Mouse (Mus musculus): ENCODE results near the gene Gtf3c1.

The Gtf3c1 gene

DNA sequence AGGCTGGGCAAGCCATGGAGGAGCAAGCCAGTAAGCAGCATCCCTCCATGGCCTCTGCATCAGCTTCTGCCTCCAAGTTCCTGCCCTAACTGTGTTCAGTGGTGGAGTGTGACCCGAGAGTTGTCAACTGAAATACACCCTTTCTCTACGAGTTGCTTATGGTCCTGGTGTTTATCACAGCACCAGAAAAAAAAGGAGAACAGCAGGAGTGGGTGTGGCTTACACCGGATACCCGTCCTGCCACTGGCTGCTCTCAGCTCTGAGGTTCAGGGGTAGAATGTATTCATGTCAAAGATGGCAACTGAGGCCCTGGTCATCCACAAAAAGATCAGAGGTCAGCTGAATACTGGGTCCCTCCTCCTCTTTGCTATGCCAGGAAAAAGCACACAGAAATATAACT, 87.5 kb downstream of the Gtf3c1 start:
- DNase-seq (ENCODE audit: low read depth, low spot score) = no peak

DNA sequence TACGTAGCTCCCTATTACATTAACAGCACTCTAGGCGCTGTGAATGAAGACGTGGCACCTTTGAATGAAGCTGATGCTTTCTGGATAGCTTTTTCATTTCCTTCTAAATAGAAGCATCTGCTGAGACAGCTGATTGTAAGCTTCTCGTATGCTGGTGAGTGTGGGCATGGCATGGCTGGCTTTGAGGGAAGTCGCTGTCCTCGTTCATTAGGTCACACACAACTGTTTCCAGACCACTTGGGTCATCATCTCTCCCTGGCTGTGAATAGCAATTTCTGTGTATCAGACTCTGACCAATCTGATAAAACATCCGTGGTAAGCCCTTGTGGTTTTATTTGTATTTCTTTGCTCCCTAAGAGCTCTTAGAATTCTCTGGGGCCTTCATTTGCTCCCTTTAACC, 89.6 kb downstream of the Gtf3c1 start:
- DNase-seq (ENCODE audit: low read depth, low spot score) = no peak

DNA sequence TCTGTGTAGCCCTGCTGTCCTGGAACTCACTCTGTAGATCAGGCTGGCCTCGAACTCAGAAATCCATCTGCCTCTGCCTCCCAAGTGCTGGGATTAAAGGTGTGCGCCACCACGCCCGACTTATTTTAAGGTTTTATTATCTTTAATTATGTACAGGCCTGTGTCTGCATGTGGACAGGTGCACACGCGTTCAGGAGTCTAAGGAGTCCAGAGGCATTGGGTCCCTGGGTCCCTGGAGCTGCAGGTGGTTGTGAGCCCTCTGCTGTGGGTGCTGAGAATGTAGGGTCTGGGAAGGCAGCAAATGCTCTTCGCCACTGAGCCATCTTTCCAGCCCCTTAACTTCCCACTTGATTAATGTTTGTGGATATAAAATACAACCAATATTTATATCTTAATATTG, 92.1 kb downstream of the Gtf3c1 start:
- DNase-seq (ENCODE audit: low read depth, low spot score) = no peak

DNA sequence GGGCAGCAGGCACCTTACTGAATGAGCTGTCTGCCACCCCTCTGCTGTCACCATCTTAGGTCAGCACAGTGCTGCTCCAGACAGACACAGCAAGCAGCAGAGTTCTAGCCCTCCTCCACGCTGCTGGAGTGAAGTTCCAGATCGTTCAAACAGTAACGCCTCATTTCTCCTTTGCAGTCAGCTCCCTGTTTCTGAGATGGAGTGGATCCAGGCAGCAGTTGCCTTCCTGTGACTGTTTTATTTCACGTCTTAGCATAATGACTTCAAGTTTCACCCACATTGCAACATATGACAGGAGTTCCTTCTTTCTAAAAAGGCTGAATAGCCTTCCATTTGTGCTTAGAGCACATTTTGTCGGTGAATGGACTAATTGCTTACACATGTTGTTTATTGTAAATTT, 94.0 kb downstream of the Gtf3c1 start:
- no peak for DNase-seq (ENCODE audit: low read depth, low spot score)

DNA sequence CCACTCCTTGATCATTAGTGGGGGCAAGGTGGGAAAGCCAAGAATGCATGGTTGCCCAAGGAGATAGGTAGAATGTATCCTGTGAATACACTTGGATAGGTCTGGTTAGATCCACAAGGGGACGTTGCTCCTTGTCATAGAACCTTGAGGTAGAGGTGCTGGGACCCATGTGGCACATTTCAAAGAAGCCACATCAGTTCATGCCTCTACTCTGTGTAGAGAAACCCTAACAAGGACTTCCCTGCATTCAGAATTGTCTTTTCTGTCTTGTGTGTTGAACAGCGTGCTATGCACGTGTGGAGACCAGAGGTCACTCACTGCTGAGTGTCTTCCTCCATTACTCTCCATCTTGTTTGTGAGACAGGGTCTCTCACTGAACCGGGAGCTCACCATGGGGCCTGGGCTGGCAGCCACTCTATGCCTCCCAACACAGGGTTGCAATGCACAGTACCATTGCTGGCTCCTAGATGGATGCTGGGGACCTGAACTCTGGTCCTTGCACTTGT, 99.3 kb downstream of the Gtf3c1 start:
- no peak for DNase-seq (ENCODE audit: low read depth, low spot score)

DNA sequence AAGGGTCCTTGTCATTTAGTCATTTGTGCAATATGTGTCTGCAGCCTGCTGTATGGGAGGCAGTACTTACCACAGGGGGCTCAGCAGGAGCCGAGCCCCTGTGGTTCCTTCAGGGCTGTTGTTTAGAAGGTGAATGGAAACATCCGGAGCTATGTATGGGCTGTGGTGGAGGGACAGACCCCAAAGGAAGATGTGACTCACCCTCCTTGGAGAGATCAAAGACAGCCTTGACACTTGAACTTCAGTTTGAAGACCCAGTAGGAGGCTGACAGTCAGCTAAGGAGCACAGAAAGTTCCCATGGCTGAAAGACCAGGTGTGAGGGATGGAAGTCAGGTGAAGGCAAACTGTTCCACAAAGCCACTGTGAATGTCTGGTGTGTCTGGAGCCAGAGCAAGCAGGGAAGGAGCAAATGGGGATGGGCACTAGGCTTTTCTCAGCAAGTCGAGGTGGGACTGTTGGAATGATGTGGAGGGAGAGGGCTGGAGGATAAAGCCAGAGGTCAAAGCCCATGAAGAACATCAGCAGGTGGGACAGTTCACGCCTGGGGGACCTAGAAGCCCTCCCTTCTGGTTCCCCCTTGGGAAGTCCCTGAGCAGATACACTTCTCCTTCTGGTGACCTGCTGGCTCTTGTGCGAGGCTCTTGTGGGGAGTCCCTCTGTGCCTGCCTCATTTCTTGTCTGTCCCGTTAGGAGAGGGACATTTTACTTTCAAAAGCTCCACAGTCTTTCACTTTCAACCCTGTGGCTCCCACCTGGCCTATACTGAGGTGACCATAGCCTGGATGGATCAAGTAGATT, 100.0 kb downstream of the Gtf3c1 start:
- DNase-seq (ENCODE audit: low read depth, low spot score) = no peak

DNA sequence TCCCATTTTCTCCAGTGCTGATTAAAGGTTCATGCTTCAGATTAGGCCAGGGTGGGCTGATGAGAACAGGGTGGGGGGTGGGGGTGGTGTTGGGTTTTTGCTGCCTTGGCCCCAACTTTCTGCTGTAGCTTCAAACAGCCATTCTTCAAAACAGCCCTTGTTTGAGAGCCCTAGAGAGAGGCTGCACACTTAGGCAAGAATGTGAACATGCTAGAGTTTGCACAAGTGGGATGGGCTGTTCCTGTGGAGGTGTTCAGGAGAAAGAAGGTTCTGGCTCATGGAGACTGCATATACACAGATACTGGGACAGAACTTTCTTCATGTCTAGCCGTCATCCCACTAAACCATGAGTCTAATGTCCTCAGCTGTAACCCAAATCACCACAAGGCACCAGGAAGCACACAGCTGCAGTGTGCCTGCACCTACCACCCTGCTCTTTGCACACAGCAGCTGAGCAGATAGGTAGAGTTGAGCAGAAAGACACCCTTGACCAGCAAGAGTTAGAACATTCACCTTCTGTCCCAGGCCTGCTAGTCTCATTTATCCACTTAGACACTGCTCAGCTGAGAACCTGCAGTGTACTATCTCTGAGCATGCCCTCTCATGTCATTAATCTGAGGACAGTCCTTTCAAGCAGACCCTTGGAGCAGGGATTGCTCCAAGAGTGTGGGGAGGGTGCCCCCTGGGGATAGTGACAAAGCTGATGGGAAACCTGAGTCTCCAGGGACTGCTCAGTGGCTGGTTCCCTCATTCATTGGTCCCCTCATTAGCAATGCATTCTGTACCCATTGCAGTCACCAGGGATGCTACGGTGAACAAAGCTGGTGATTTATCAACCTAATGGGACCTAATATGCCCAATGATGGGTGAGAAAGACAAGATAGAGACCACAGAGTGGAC, 101.1 kb downstream of the Gtf3c1 start:
- no peak for DNase-seq (ENCODE audit: low read depth, low spot score)

DNA sequence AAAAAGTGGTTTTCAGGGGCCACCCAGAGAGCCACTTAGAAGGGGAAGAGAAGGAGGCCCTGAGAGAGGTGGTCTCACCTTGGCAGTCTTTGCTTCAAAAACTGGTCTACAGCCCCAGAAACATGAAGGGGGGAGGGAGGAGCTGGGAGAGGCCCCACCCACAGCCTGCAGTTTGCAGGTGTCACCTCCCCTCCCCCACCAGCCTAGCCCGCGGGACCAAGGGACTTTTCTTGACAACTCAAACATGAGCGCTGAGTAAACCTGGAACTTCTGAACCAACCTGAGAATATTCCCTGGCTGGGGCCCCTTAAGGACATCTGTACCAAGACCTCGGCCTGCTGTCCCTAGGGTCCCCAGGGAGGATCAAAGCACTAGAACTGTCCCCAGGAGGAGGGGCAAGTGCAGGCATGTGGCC, 101.8 kb downstream of the Gtf3c1 start:
- no peak for DNase-seq (ENCODE audit: low read depth, low spot score)

DNA sequence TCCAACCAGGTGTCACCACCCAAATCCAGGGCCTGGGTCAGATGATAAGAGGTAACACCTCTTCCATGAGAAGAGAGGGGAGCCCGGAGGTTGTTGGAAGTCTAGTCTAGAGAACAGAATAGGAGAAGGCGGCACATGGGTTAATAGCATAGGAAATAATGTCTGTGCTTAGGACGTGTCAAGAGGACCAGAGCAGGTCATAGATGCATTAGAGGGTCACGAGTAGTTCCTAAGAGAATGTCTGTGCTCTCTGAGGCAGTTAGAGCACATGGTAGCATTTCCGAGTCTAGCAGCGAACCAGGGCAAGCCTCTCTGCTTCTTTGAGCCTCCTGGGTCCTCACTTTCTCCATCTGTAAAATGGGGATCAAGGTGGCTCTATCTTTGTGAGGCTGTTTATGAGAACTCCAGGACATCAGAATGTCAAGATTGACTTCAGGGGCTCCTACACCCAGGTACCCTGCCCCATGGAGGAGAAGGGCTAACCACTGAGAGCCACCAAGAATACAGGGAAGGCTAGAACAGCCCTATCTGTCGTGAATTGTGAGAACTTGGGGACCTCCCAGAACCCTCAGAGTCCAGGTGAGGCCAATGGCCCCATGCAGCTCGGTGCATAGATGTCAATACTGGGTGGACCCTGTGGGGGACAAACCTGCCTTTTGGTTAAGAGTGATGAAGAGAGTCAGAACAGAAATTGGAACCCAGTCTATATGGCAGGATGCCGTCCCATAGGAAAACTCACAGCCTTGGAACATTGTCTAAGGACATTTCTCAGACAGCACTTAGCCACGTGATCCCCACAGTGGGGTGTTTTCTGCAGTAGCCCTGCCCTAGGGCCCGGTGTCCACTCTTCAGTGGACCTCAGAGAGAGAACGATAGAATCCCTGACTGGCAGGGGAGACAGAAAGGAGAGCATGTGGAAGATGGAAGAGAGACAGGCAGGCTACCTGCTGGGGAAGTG, 102.9 kb downstream of the Gtf3c1 start:
- no peak for DNase-seq (ENCODE audit: low read depth, low spot score)

DNA sequence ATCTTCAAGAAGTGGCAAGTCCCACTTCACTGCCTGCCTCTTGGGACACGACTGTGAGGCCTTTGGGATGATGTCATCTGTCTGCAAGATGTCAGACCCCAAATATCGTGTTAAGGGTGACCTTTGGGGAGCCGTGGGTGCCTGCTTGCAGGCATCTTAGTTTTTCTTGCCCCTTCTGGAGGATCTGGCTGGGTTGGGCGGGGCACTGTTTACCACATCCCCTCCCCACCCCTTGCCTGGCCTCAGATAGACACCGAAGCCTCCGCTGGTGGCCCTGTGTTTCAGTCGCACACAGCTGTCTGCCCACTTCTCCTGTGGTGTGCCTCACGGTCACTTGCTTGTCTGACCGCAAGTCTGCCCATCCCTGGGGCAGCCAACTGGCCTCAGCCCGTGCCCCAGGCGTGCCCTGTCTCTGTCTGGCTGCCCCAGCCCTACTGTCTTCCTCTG, 104.4 kb downstream of the Gtf3c1 start, which contains the start of gene Il21r:
TSS of gene Il21r (plus strand) at position 245 of the 447 bp plus-strand sequence.
- DNase-seq (ENCODE audit: low read depth, low spot score) = no peak

DNA sequence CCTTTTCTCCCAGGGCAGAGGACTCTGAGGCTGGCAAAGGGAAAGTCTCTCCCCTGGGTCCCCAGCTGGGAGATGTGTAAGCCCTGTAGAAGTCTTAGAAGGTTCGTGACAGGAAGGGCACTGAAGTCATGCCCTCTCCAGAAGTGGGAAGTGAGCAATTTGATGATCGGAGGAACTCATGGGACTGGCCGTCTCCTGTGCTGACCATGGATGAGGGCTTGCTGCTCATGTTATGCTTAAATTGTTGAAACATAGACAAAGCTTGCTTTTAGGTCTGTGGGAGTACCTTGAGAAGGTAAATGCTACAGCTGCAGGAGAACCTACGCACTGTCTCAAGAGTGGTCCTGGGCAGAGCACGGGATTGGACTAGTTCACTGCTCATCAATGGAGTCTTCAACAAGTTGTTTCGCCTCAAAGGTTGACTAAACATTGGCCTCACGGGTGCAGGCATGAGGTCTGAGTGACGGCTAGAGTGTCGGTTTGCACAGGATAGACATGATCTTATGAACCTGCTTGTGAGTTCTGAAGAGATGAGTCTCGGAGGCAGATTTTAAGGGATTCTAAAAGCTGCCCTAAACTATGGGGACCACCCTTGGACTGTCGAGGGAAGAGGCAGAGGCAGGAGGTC, 105.6 kb downstream of the Gtf3c1 start:
- no peak for DNase-seq (ENCODE audit: low read depth, low spot score)

DNA sequence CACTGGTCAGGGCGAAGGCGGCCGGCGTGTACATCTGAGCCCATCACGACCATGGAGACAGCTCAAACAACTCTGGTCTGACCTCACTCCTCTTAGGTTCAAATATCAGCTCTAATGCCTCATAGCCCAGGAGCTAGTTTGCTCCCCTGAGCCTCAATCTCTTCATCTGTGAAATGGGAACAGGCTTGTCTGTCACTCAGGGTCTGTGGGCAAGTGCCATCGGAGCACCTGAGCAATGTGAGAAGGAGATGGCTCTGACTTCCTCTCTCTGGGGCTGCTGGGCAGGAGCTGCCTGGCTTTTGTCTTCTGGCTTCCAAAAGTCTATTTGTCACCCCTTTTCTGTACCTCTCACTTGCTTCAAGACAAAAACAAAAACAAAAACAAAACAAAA, 106.3 kb downstream of the Gtf3c1 start:
- DNase-seq (ENCODE audit: low read depth, low spot score) = no peak

DNA sequence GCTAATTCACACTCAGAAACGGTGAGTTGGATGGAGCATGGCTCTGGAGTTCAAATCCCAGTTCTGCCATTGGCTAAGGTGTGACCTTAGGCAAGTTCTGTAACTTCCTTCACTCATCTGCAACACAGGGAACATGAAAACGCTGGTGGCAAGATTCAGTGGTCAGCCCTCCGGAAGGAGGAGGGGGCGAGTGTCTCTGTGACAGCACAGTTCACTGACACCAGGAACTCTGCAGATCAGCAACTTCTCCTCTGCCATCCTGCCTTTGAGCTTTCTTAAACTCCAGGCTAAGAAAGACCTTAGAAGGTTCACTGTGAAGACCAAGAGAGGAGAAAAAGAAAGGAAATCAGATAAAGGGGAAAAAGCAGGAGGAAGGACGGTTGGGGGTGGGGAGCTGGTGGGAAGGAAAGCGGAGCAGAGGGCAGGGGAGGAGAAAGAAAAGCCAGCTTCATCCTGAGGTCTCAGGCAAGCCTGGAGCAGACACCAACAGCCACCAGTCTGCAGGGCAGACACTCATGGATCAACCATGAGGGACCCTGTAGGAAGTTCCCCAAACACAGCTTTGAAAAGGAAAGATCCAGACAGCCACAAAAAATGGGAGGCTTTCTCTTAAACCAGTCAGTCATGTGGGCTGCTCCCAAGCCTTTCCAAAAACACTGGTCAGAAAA, 106.8 kb downstream of the Gtf3c1 start:
- no peak for DNase-seq (ENCODE audit: low read depth, low spot score)

DNA sequence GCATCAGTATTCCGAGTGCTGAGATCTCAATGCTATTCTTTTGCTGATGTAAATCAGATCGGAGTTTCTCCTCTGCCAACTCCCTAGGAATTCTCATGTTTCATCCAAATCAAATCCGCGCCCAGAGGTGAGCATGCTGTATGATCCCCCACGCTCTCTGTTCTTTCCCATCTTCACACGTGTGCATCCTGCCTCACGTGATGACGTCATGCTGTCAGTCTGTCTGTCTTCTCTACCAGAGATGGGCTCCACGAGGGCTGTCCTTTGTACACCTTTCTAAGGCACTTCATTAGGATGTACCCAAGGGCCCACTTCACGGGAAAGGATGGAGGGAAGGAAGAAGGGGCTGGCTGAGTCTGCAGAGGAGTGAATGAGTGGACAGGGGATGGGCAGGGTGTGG, 107.4 kb downstream of the Gtf3c1 start:
- no peak for DNase-seq (ENCODE audit: low read depth, low spot score)

DNA sequence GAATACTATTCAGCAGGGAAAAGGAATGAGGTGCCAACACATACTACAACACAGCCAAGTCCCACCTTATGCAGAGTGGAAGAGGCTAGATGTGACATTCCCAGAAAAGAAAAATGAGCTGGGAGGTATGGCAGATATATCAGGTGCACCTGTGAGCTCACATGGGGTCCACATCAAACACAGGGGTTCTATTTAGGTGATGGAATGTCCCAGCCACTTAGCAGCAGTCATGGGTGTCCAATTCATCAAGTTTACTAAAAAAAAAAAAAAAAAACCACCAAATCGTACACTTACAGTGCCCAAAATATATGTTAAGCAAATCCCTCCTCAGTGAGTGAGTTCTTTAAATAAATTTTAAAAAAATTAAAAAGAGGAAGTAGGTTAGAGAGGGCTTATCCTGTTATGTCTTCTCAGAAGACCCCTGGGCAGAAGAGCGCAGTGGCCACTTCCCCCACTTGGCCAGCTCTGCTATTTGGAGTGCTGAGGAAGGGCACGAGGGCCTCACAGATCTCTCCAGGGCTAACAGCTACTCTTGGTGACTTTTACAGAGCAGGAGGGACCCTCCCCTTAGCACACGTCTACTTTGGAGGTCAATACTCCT, 108.1 kb downstream of the Gtf3c1 start:
- no peak for DNase-seq (ENCODE audit: low read depth, low spot score)

DNA sequence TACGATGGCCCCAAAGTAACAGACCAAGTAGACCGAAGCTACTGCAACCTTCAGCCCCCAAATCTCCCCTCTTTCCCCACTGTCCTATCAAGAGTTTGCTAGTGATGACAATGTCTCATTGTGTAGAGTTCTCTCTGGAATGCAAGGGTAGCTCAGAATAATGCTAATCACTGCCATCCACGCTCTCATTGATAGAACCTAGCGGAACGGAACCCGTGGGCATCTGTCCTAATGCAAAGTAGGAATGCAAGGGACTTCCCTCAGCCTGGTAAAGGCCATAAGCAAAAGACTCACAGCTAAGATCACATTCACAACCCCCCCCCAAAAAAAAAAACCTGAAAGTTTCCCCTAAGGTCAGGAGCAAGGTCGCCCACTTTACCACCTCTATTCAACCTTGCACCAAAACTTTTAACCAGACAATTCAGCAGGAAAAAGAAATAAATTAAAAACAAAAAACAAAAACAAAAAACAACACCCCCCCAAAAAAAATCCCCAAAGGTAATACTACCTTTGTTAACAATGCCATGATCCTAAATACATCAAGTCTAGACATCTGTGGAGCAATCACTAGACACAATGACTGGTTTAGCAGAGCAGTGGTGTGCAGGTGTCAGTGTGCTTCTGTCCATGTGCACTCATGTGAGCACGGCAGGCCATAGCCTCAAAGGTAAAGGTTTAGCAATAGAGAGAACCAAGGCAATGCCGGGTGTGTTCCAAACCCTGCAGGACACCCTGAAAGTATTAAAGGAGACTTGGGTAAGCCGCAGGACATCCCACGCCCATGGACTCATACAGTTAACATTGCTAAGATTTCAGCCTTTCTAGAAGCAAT, 109.8 kb downstream of the Gtf3c1 start:
- DNase-seq (ENCODE audit: low read depth, low spot score) = no peak

DNA sequence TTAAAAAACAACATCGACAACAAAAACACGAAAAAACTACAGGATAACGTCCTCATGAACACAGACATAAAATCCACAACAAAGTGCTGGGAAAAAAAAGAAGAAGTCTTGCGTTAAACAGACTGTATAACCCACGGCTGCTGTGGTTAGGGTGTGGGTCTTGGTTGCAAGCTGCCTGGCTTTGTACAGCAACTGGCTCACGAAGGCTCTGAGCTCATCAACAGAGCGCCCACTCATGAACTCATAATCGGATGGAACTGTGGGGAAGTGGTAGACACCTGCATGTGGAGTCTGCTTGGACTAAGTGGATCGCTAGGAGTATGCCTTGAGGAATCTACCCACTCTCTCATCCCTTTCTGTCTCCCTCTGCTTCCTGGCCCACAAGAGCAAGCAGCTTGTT, 110.5 kb downstream of the Gtf3c1 start:
- no peak for DNase-seq (ENCODE audit: low read depth, low spot score)

DNA sequence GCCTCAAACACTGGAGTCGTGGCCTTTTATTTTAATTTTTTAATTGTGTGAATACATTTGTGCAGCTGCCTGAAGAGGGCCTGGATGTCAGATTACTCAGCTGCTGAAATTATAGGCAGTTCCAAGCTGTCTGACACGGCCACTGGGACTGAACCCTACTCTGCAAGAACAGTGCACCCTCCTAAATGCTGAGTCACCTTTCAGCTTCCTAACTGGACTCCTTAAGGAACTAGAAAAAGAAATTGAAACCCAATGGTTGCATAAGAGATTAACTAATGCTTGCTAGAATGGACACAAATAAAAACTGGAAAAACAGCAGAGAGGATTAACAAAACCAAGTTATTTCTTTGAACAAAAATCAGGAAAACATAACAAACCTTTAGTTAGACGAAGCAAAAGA, 111.2 kb downstream of the Gtf3c1 start:
- DNase-seq (ENCODE audit: low read depth, low spot score) = no peak

DNA sequence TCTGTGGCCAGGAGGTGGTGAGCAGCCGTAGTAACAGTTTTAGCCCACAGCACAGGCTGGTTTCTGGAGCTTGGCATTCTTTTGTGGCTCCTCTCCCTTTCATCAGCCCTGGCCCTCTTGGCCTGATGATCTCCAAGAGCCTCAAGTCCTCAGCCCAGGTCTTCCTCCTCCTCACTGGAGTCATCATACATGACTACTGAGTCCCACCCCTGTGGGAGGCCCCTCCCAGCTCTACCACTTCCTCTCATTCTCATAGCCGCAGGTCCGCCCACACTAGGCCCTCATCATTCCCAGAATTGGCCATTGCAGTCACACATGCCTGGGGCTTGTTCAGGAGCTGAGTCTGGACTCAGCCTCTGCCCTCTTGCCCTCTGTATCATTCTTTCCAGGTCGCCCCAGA, 113.7 kb downstream of the Gtf3c1 start:
- DNase-seq (ENCODE audit: low read depth, low spot score) = no peak
